Mouse (Mus musculus): ENCODE results near the gene Fat3.

- TF ChIP-seq CTCF (IDR thresholded peaks at IDR 0.05; ENCODE audit: borderline replicate concordance, extremely low read depth, insufficient read depth, insufficient read length) (no peak), POLR2A (IDR thresholded peaks at IDR 0.05; ENCODE audit: borderline replicate concordance, extremely low read depth, insufficient read depth, insufficient read length, poor library complexity, severe bottlenecking) (no peak)
Measured at GRCm38 (mm10) chr9:16216235-16216634, 284.9 kb downstream of the Fat3 start.

All from brain, embryonic 14.5 days (tissue).